Mouse (Mus musculus): ENCODE results near the gene Chat.

The Chat gene

DNA sequence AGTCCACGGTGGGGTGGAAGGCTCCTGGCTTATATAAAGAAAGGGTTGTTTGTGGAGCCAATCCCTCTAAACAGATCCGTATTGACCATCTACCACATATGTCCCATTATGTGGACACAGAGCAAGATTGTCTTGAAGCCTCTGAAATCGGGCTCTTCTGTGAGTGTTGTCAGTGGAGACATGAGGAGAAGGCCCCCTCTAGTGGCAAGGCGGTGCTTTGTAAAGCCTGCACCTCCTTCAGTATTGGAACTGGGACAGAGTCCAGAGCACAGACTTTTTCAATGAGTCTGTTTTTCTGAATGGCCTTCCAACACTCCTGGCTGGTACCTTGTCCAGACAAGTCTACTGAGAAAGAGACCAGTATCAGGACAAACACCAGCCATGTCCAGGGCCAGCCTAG lies 7.2 kb upstream of the Chat start:
- no peak for TF ChIP-seq GATA4 (IDR thresholded peaks at IDR 0.05; ENCODE audit: insufficient replicate concordance, low read length)

DNA sequence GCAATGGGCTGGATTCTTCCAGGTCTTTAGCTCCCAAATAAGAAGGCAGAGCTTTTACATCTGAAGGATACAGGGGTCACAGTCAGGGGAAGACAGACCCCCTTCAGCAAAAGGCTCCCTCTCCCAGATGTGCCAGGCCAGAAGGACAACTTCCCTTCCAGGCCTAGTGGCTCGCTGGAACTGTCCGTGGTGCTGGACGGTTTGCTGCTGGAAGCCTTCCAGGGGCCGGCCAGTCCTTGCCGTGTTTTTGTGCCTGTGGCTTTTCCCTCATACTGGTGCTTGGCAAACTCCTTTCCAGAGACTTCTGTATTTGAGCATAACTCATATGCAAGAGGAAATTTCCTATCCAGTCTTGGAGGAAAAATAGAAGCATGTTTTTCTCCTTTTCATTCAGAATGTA lies 1.8 kb upstream of the Chat start:
- TF ChIP-seq GATA4 (IDR thresholded peaks at IDR 0.05; ENCODE audit: insufficient replicate concordance, low read length) = no peak

- TF ChIP-seq GATA4 (IDR thresholded peaks at IDR 0.05; ENCODE audit: insufficient replicate concordance, low read length) = no peak
Measured at GRCm38 (mm10) chr14:32465506-32465870, 301 bp downstream of the Chat start.

- TF ChIP-seq GATA4 (IDR thresholded peaks at IDR 0.05; ENCODE audit: insufficient replicate concordance, low read length) = no peak
Measured at GRCm38 (mm10) chr14:32464601-32465505, 936 bp downstream of the Chat start, which contains the start of gene Slc18a3. Slc18a3 (minus strand) TSS chr14:32464850.

GRCm38 (mm10) chr14:32463211-32464040 lies 2.4 kb downstream of the Chat start:
- TF ChIP-seq GATA4 (IDR thresholded peaks at IDR 0.05; ENCODE audit: insufficient replicate concordance, low read length) = no peak

- TF ChIP-seq GATA4 (IDR thresholded peaks at IDR 0.05; ENCODE audit: insufficient replicate concordance, low read length) = no peak
Measured at GRCm38 (mm10) chr14:32452552-32452951, 13.2 kb downstream of the Chat start.

GRCm38 (mm10) chr14:32446989-32447388 lies 18.8 kb downstream of the Chat start:
- TF ChIP-seq GATA4 (IDR thresholded peaks at IDR 0.05; ENCODE audit: insufficient replicate concordance, low read length) = no peak

DNA sequence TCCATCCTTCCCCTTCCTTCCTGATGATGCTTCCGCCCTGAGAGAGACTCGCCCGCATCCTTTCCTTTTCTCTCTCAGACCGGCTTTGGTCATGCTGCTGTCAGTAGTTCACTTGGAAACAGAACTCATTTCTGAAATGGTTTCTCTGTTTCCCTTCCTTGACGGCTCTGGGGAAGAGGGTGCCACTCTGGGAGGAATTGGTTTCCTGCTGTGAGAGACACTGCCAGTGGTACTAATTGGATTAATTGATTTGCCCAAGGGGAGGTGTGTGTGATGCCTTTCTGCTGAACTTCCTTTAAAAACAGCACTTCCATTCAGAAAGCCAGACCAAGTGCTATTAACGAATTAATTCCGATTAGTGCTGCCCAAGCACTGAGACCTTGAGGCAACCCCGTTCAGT lies 22.3 kb downstream of the Chat start:
- no peak for TF ChIP-seq GATA4 (IDR thresholded peaks at IDR 0.05; ENCODE audit: insufficient replicate concordance, low read length)

DNA sequence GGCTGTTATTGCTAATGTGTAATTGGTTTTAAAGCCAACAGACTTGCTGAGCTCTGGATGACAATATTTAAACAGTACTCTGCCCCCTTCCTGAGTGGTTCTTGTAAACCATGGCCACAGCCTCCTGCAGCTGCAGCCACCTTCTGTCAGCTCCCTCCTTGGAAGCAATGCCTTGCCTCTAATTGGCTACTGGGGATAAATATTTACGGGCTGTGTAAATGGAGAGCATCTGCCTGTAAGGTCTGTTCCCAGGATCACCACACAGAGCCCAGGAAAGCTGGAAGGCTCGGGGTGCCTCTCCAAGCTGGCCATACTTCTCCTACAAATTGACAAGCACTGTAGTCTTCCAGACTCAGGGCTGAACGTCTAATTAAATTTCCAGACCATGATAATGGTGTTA lies 26.0 kb downstream of the Chat start:
- TF ChIP-seq GATA4 (IDR thresholded peaks at IDR 0.05; ENCODE audit: insufficient replicate concordance, low read length) = no peak

DNA sequence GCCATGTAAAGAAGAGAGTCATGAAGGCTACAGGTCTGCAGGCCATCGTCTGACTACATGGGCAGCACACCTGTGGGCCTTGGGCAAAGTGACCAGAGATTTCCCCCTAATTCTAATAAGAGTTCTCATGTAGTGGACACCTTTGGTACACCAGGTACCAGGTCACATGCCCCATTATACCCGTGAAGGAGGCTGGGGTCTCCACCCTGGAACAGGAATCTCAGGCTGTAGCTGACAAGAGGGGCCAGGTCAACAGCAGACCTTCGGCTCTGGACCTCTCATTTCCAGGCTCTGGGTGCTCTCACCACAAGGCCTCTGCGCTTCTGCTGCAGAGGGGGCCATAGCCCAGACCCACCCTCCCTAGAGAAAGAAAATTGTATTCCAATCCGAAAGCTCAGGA lies 26.5 kb downstream of the Chat start:
- no peak for TF ChIP-seq GATA4 (IDR thresholded peaks at IDR 0.05; ENCODE audit: insufficient replicate concordance, low read length)

DNA sequence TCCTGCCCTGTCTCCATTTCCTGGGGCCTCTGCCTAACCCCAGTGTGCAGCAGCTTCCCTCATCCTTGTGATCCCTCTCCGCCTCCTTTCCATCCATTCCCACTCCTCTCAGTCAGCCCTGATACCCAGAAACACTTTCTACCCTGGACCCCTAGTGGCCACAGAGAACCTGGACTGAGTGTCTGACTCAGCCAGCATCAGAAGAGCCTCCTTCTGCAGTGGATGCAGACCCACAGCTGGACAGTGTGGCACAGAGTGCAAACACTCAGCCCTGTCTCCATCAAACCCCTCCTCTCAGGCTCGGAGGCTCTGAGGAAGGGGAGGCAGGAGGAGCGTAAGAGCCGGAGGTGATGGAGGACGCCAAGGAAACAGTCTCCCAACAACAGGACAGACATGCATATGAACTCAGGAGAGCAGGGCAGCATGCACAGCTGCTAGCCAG lies 28.4 kb downstream of the Chat start:
- no peak for TF ChIP-seq GATA4 (IDR thresholded peaks at IDR 0.05; ENCODE audit: insufficient replicate concordance, low read length)

DNA sequence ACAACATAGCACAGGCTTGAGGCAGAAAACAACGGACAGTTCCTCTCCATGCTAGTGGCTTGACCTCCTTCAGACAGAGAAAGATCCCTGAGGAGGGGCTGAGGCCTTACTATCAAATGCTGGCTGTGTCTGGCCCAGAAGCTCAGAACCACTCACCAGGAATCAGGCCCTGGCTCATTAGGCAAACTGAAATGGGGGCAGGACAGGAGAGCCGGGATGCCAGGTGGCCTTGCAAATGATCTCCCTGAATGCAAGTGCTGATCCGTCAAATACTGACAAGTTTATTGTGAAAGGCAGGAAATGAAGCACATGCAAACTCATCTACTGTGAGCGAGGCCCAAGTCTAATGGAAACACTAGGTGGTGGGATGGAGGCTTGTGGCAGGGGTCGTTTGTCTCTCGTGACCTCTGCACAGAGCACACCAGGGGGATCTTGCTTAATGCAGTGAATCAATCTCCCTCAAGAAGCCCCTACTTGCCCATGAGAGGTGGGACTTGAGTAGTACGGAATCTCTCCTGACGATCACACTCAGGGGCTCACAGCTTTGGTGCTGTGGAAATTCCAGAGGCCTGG lies 36.7 kb downstream of the Chat start:
- TF ChIP-seq GATA4 (IDR thresholded peaks at IDR 0.05; ENCODE audit: insufficient replicate concordance, low read length) = no peak

GRCm38 (mm10) chr14:32423946-32424345 lies 41.8 kb downstream of the Chat start:
- no peak for TF ChIP-seq GATA4 (IDR thresholded peaks at IDR 0.05; ENCODE audit: insufficient replicate concordance, low read length)

- TF ChIP-seq GATA4 (IDR thresholded peaks at IDR 0.05; ENCODE audit: insufficient replicate concordance, low read length) = no peak
Measured at GRCm38 (mm10) chr14:32418747-32419146, 47.0 kb downstream of the Chat start.

GRCm38 (mm10) chr14:32412075-32412474 lies 53.7 kb downstream of the Chat start:
- TF ChIP-seq GATA4 (IDR thresholded peaks at IDR 0.05; ENCODE audit: insufficient replicate concordance, low read length) = no peak

GRCm38 (mm10) chr14:32410084-32410483 lies 55.7 kb downstream of the Chat start:
- TF ChIP-seq GATA4 (IDR thresholded peaks at IDR 0.05; ENCODE audit: insufficient replicate concordance, low read length) = no peak

Data from liver, adult (tissue).